Mouse (Mus musculus) liver, embryonic 15.5 days (tissue): ENCODE measurements around the gene Tagap. TPM values are rescaled to one million over a fixed set of nuclear protein-coding genes. Genes with fewer than 3 reads are reported as not detected.

Source experiments
- ATAC-seq: fragments of 200-750 bp; cut with Nextera tagmentation; 2 replicates; pipeline ENCODE4 v1.8.0; 2017; ENCODE audit warnings: moderate number of reproducible peaks, mild to moderate bottlenecking, moderate library complexity; ENCODE audit not compliant: insufficient read depth
- H3K27ac ChIP-seq: fragments of 300-500 bp; sonication (generic); replicated peaks from 2 replicates; pipeline ENCODE4 v1.5.1; 2015; ENCODE audit warnings: mild to moderate bottlenecking, inconsistent platforms
- H3K27me3 ChIP-seq: fragments of 300-500 bp; sonication (generic); 2 replicates; pipeline ENCODE4 v1.6.1; 2015; ENCODE audit warnings: mild to moderate bottlenecking, inconsistent platforms
- H3K36me3 ChIP-seq: fragments of 300-500 bp; sonication (generic); replicated peaks from 2 replicates; pipeline ENCODE4 v1.6.1; 2015; ENCODE audit warnings: moderate library complexity, mild to moderate bottlenecking, inconsistent platforms
- H3K4me1 ChIP-seq: fragments of 300-500 bp; sonication (generic); replicated peaks from 2 replicates; pipeline ENCODE4 v1.6.1; 2015; ENCODE audit warnings: inconsistent platforms
- H3K4me2 ChIP-seq: fragments of 300-500 bp; sonication (generic); 2 replicates; pipeline ENCODE4 v1.6.1; 2015; ENCODE audit warnings: moderate library complexity, mild to moderate bottlenecking, inconsistent platforms
- H3K4me3 ChIP-seq: fragments of 300-500 bp; sonication (generic); replicated peaks from 2 replicates; pipeline ENCODE4 v1.5.1; 2015; ENCODE audit warnings: mild to moderate bottlenecking, inconsistent platforms
- H3K9ac ChIP-seq: fragments of 300-500 bp; sonication (generic); 2 replicates; pipeline ENCODE4 v1.6.1; 2015; ENCODE audit warnings: moderate library complexity, mild to moderate bottlenecking, inconsistent platforms
- H3K9me3 ChIP-seq: fragments of 300-500 bp; sonication (generic); replicated peaks from 2 replicates; pipeline ENCODE4 v1.6.1; 2016; ENCODE audit warnings: inconsistent platforms
- WGBS: fragments of 180-500 bp; shearing (Covaris S2); methylation state at CpG from one replicate; pipeline ENCODE4 v1.1.7; 2015; ENCODE audit warnings: mixed read lengths; ENCODE audit not compliant: insufficient replicate concordance; 5-methylcytosine and 5-hydroxymethylcytosine counted together
- polyA plus RNA-seq: library from polyadenylated mRNA; unstranded; fragments of >200 nt; fragmentation: Nextera tagmentation; extraction: Ambion mirVana; gene quantifications from 2 replicates; pipeline ENCODE4 v1.2.1, GENCODE M21; 2015

Gene Tagap
- 1.8 and 2.2 TPM in 2 replicates for polyA plus RNA-seq

DNA sequence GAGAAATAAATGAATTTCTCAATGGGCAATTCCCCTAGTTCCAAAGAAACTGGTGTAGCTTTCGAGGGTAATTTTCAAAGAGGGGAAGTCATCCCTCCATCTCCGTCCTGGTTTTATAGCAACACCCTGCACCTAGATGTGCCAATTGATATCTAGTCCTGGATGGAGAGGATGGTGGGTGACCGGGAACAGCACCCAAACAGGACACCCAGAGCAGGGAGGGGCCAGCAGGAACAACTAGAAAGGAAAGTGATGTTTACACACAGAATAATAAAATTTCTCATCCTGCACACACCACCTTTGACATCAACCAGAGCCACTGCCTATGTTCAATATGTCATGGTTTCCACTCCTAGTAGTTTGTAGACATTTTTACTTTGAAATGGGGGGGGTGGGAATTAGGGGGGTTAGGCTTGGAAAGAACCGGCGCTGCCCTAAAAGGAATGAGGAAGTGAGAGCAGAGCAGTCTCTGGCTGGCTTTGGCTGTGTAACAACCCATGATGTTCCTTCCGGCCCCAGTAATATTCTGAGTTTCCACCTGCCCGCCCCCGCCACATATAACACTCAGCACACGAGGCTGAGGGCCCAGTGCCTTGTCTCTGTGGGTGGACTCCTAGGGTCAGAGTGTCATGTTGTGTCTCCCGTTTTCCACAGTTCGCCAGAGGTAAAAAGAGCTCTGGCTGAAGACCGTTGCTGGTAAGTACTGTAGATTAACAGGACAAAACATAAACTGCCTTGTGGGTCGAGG lies at the start of gene Tagap:
Gene Tagap (plus strand): TSS at position 588 of the 748 bp plus-strand sequence.
- H3K4me1 ChIP-seq: 0 out of 2 replicates have a peak, but pooled peaks cover 4% of the 10 kb centered on the region
- no peak within 1 kb of the TSS for H3K9ac ChIP-seq
- H3K4me2 ChIP-seq: peak within 1 kb of the TSS; percentile 21; the same call in 1 of the 2 replicates
- H3K9me3 ChIP-seq: no peaks in the 10 kb centered on the region
- peak within 1 kb of the TSS; percentile 22; the same call in 1 of the 2 replicates for H3K27ac ChIP-seq
- no peaks in the 10 kb centered on the region for H3K27me3 ChIP-seq
- 30% methylated on average over 13 of the region's 13 CpGs for WGBS
- no peaks in the 10 kb centered on the region for H3K36me3 ChIP-seq
- no peak for ATAC-seq
- peak within 1 kb of the TSS; percentile 26 for H3K4me3 ChIP-seq

DNA sequence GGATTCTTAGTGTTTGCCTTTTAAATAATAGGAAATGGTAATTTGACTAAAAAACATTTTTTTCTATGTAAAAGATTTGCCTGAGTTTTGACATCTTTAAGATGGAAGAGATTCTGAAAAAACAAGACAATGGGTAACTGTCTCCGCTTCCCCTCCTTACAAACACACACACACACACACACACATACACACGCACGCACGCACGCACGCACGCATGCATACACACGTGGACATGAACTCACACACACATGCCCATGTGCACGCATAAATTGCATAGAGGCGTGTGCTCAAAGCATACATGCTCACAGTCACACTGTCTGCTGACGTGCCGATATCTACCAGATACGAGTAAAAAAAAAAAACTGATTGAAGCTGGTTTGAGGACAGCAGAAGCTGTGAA lies 49.3 kb upstream of the Tagap start:
- no peaks in the 10 kb centered on the region for H3K9me3 ChIP-seq
- H3K27ac ChIP-seq: no peak overlapping the region
- no peak overlapping the region for H3K4me2 ChIP-seq
- no peak for ATAC-seq
- no peaks in the 10 kb centered on the region for H3K36me3 ChIP-seq
- WGBS: 74% methylated on average over 13 of the region's 13 CpGs
- no peaks in the 10 kb centered on the region for H3K27me3 ChIP-seq
- H3K9ac ChIP-seq: no peak overlapping the region
- H3K4me3 ChIP-seq: no peak overlapping the region
- H3K4me1 ChIP-seq: peaks cover 17% of the 10 kb centered on the region

DNA sequence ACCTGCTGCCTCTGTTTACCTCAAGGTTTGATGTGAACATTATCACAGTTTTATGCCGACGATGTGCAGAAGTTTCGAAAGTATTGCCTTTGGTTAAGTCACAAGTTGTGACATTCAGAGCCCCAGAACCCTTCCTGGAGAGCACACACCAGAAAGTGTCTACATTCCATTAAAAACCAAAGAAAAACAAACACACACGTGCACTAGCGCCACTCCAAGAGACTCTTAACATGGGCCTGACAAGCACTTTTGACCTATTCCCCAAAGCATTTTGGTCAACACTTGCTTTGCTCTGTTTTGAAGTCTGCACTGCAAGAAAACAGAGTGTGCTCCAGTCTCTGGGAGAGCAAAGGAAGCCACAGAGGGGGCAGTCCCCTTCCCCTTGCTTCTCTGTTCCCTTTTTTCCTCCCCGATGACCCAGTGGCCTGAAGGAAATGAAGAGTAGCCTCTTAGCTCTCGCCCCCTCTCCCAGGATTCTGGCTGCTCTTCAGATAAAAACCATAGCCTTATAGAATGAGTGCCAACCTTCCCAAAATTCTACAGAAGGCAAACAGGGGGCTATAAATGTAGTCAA lies 48.5 kb upstream of the Tagap start:
- no peak for ATAC-seq
- WGBS: 19% methylated on average over 7 of the region's 7 CpGs
- H3K27me3 ChIP-seq: no peaks in the 10 kb centered on the region
- no peaks in the 10 kb centered on the region for H3K9me3 ChIP-seq
- peak overlapping the region; percentile 33; the same call in 1 of the 2 replicates for H3K27ac ChIP-seq
- H3K36me3 ChIP-seq: no peaks in the 10 kb centered on the region
- no peak overlapping the region for H3K4me3 ChIP-seq
- H3K9ac ChIP-seq: no peak overlapping the region
- peaks cover 17% of the 10 kb centered on the region for H3K4me1 ChIP-seq
- no peak overlapping the region for H3K4me2 ChIP-seq

DNA sequence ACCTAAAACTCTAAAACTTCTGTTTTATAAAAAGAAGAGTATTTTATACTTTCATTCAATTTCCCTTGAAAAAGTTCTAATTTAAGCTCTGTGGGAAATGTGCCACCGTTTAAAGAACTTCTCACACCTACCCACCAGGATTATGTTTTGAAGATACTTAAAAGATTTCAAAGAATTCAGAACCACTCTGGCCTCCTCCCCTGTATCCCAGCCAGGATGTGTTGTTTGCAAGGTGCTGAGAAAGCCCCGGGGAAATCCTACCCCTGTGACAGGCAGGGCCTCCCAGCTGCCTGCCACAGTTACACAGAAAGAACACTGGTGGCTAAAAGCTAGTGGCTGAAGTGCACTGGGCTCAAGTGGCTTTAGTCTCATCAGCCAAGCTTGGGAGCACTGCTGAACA lies 47.9 kb upstream of the Tagap start:
- Histone ChIP-seq H3K4me2 (no peak overlapping the region), H3K4me1 (peaks cover 17% of the 10 kb centered on the region), H3K36me3 (no peaks in the 10 kb centered on the region), H3K27me3 (no peaks in the 10 kb centered on the region), H3K9ac (no peak overlapping the region), H3K27ac (no peak overlapping the region), H3K9me3 (no peaks in the 10 kb centered on the region), H3K4me3 (no peak overlapping the region)
- no peak for ATAC-seq
- 28% methylated on average over 2 of the region's 2 CpGs for WGBS

- Histone ChIP-seq H3K4me1 (peaks cover 17% of the 10 kb centered on the region), H3K4me3 (no peak overlapping the region), H3K4me2 (no peak overlapping the region), H3K9me3 (no peaks in the 10 kb centered on the region), H3K27ac (no peak overlapping the region), H3K36me3 (no peaks in the 10 kb centered on the region), H3K27me3 (no peaks in the 10 kb centered on the region), H3K9ac (no peak overlapping the region)
- ATAC-seq: no peak
- 50% methylated on average over 4 of the region's 4 CpGs for WGBS
Observed at GRCm38 (mm10) chr17:7879529-7879928, 46.3 kb upstream of the Tagap start.

- Histone ChIP-seq H3K9ac (no peak overlapping the region), H3K4me1 (peaks cover 9% of the 10 kb centered on the region), H3K9me3 (no peaks in the 10 kb centered on the region), H3K27ac (no peak overlapping the region), H3K4me3 (no peak overlapping the region), H3K4me2 (no peak overlapping the region), H3K27me3 (no peaks in the 10 kb centered on the region), H3K36me3 (no peaks in the 10 kb centered on the region)
- WGBS: 78% methylated on average over 11 of the region's 11 CpGs
- no peak for ATAC-seq
Observed at GRCm38 (mm10) chr17:7883126-7883525, 42.7 kb upstream of the Tagap start.

- Histone ChIP-seq H3K36me3 (no peaks in the 10 kb centered on the region), H3K4me3 (no peak overlapping the region), H3K4me1 (peaks cover 9% of the 10 kb centered on the region; the same call in 1 of the 2 replicates), H3K27ac (no peak overlapping the region), H3K9ac (no peak overlapping the region), H3K4me2 (no peak overlapping the region), H3K27me3 (no peaks in the 10 kb centered on the region), H3K9me3 (no peaks in the 10 kb centered on the region)
- WGBS: 55% methylated on average over 10 of the region's 10 CpGs
- no peak for ATAC-seq
Observed at GRCm38 (mm10) chr17:7884606-7885005, 41.2 kb upstream of the Tagap start.

- Histone ChIP-seq H3K36me3 (no peaks in the 10 kb centered on the region), H3K27me3 (no peaks in the 10 kb centered on the region), H3K27ac (no peak overlapping the region), H3K4me1 (peaks cover 9% of the 10 kb centered on the region; the same call in 1 of the 2 replicates), H3K4me3 (no peak overlapping the region), H3K9me3 (no peaks in the 10 kb centered on the region), H3K4me2 (no peak overlapping the region), H3K9ac (no peak overlapping the region)
- WGBS: 67% methylated on average over 20 of the region's 20 CpGs
- ATAC-seq: no peak
Observed at GRCm38 (mm10) chr17:7887071-7887815, 38.6 kb upstream of the Tagap start.

DNA sequence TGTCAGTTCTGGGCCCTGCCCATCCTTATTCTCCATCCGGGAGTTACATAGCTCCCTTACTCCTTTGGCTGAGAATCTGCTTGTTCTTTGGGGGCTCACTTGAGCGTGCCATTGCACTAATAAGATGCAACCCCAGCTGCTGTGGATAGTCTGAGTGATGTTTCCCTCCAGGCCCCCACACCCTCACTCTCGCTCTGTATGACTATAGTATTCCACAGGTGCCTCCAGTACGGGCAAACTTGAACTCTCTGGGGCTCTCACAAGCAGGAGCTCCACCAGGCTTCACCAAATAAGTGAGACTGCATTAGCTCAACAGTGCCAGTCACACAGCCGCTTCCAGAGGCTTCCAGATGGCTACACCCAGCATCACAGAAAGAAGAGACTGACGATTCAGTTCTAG lies 37.5 kb upstream of the Tagap start:
- WGBS: 62% methylated on average over 6 of the region's 6 CpGs
- H3K4me2 ChIP-seq: no peak overlapping the region
- H3K36me3 ChIP-seq: no peaks in the 10 kb centered on the region
- no peak overlapping the region for H3K4me3 ChIP-seq
- H3K4me1 ChIP-seq: peaks cover 9% of the 10 kb centered on the region; the same call in 1 of the 2 replicates
- H3K9ac ChIP-seq: no peak overlapping the region
- no peaks in the 10 kb centered on the region for H3K27me3 ChIP-seq
- no peaks in the 10 kb centered on the region for H3K9me3 ChIP-seq
- H3K27ac ChIP-seq: no peak overlapping the region
- no peak for ATAC-seq

- Histone ChIP-seq H3K4me1 (peaks cover 9% of the 10 kb centered on the region; the same call in 1 of the 2 replicates), H3K4me2 (no peak overlapping the region), H3K27me3 (no peaks in the 10 kb centered on the region), H3K4me3 (no peak overlapping the region), H3K9ac (no peak overlapping the region), H3K27ac (no peak overlapping the region), H3K9me3 (no peaks in the 10 kb centered on the region), H3K36me3 (no peaks in the 10 kb centered on the region)
- no peak for ATAC-seq
- WGBS: 25% methylated on average over 9 of the region's 9 CpGs
Observed at GRCm38 (mm10) chr17:7889026-7889425, 36.8 kb upstream of the Tagap start.

DNA sequence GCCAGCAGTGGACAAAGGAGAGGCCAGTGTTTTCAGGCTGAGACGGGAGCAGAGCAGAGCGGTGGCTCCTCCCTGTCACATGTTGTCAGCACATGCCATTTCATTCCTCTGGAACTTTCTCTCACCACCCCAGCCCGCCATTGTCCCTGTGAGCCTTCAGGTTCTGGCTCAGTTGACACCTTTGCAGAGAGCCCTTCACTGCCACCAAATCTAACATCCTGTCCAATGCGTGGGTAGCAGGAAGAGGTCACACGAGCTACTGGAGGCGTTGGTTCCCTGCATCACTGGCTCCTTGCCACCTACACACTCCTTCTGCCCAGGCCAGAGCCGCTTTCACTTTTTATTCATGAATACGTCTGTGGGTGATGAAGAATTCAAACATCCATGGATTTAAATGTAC lies 33.1 kb upstream of the Tagap start:
- no peak for ATAC-seq
- Histone ChIP-seq H3K36me3 (no peaks in the 10 kb centered on the region), H3K4me1 (peaks cover 3% of the 10 kb centered on the region), H3K27me3 (no peaks in the 10 kb centered on the region), H3K9ac (no peak overlapping the region), H3K9me3 (no peaks in the 10 kb centered on the region), H3K4me2 (no peak overlapping the region), H3K27ac (no peak overlapping the region), H3K4me3 (no peak overlapping the region)
- 61% methylated on average over 8 of the region's 8 CpGs for WGBS
